In genomic region chr5:138186950-138187638, GRCm38 (mm10) we compare ENCODE assay signal across 8 mouse cellular contexts. TPM values are rescaled to one million over a fixed set of nuclear protein-coding genes. Genes with fewer than 3 reads are reported as not detected.
DNase-seq lines count a peak whose midpoint lies in the region; ATAC-seq lines count a peak whose summit lies in the region.

Gene Taf6, minus strand, starts transcription at chr5:138187451.
Gene Cnpy4, plus strand, starts transcription at chr5:138187485.

- peak within 1 kb of the TSS; percentile 83 for H3K9ac ChIP-seq in hindbrain, embryonic 16.5 days (ENCODE audit: low read depth, low read length)

- peak; percentile 81 for ATAC-seq in hindbrain, embryonic 16.5 days

- peak; percentile 91 for DNase-seq in ZHBTc4 (ENCODE audit: low read depth, low spot score)
- DNase-seq in cerebellum, postnatal 4 days (ENCODE audit: low spot score in 2 of 2): peak; percentile 45 to 78
- peak; percentile 90 for DNase-seq in gastrocnemius, adult 18-20 months (ENCODE audit: low spot score)
- peak; percentile 80 for DNase-seq in left cerebral cortex, adult 11 months (ENCODE audit: low spot score)
- DNase-seq in lung, postnatal 4 days: peak; percentile 88 to 89
- peak; percentile 95 for DNase-seq in retina, postnatal 1 day
- DNase-seq in thymus, postnatal 4 days: peak; percentile 90

- peak within 1 kb of the TSS; percentile 64 for H3K27ac ChIP-seq in hindbrain, embryonic 16.5 days (ENCODE audit: low read depth, low read length)

- H3K4me2 ChIP-seq in hindbrain, embryonic 16.5 days (ENCODE audit: low read length): peak within 1 kb of the TSS; percentile 88

- H3K4me3 ChIP-seq in hindbrain, embryonic 16.5 days (ENCODE audit: low read length): peak within 1 kb of the TSS; percentile 55

- H3K4me1 ChIP-seq in hindbrain, embryonic 16.5 days (ENCODE audit: control insufficient read depth, insufficient read depth, low read depth, low read length): peaks cover 13% of the 10 kb centered on the region

- under 1% methylated on average over 31 of the region's 31 CpGs for WGBS in hindbrain, embryonic 16.5 days

- peaks cover 17% of the 10 kb centered on the region; the same call in 1 of the 2 replicates for H3K36me3 ChIP-seq in hindbrain, embryonic 16.5 days (ENCODE audit: control insufficient read depth, insufficient read depth, low read length)

- H3K9me3 ChIP-seq in hindbrain, embryonic 16.5 days (ENCODE audit: control insufficient read depth, low read length): no peaks in the 10 kb centered on the region

- no peaks in the 10 kb centered on the region for H3K27me3 ChIP-seq in hindbrain, embryonic 16.5 days (replicated peaks; ENCODE audit: control insufficient read depth, insufficient read depth, low read length)

RNA-seq across cellular contexts. Expression of gene Taf6, which starts in this region (rescaled TPM):
- total RNA-seq in gastrocnemius, adult 18-20 months (2021): 10 to 100 TPM; 34.5 to 34.9 TPM
- polyA plus RNA-seq in hindbrain, embryonic 16.5 days (2015; fragmentation: Nextera tagmentation; extraction: Ambion mirVana): 64.7 and 75.2 TPM in 2 replicates

RNA-seq across cellular contexts. Expression of gene Cnpy4, which starts in this region (rescaled TPM):
- 1 to 10 TPM; 2.7 to 3.5 TPM for total RNA-seq in gastrocnemius, adult 18-20 months (2021)
- 28.2 and 30.3 TPM in 2 replicates for polyA plus RNA-seq in hindbrain, embryonic 16.5 days (2015; fragmentation: Nextera tagmentation; extraction: Ambion mirVana)

Comparison
In these comparisons a context has a peak if more than half of its experiments do, and no peak if none do; other contexts are left out.
1. Peak in every context shown above with its lines: DNase-seq, ATAC-seq, H3K4me3 ChIP-seq and H3K27ac ChIP-seq.